Mouse (Mus musculus) embryonic fibroblast, embryonic 13.5 days (primary cell): ENCODE results near the gene Sgip1.

Source experiments
- CTCF ChIP-seq: IDR thresholded peaks from 2 replicates; pipeline ENCODE4 v1.5.1; 2011; ENCODE audit warnings: mild to moderate bottlenecking, control low read depth, low read length, moderate library complexity, borderline replicate concordance; ENCODE audit not compliant: insufficient read depth
- POLR2A ChIP-seq: IDR thresholded peaks from 2 replicates; pipeline ENCODE4 v1.6.1; 2011; ENCODE audit warnings: low read depth, mild to moderate bottlenecking, control low read depth, low read length, moderate library complexity

GRCm38 (mm10) chr4:102918191-102918590 is 177.1 kb downstream of the Sgip1 start:
- TF ChIP-seq POLR2A, result no peak
- no peak for TF ChIP-seq CTCF
